Mouse (Mus musculus) neutrophil, adult 5-6 weeks (primary cell): Measurements from ENCODE around the gene Olfr385. TPM values are rescaled to one million over a fixed set of nuclear protein-coding genes. Genes with fewer than 3 reads are reported as not detected.
"Not testable (repeated sequence)": the region's sequence is repeated elsewhere in the genome, so short reads cannot be mapped to it uniquely, and the experiment has no call there.

Experiments used
- ATAC-seq: fragments of 151-379, 151-347 bp; 2 replicates; pipeline ENCODE4 v1.8.0; 2017; ENCODE audit warnings: mild to moderate bottlenecking, moderate TSS enrichment; ENCODE audit not compliant: insufficient number of reproducible peaks, poor library complexity, low FRiP score, severe bottlenecking; ENCODE audit errors: extremely low read depth
- total RNA-seq: library from RNA; stranded (forward); fragments of 200-1000 nt; gene quantifications from 2 replicates; pipeline ENCODE4 v1.2.3, GENCODE M21; 2017

The Olfr385 gene
- not detected in 2 replicates for total RNA-seq

- ATAC-seq, result no peak
These were observed at the start of gene Olfr385 for GRCm38 (mm10) chr11:73592908-73593307. TSS of gene Olfr385 (minus strand) at chr11:73593008.

DNA sequence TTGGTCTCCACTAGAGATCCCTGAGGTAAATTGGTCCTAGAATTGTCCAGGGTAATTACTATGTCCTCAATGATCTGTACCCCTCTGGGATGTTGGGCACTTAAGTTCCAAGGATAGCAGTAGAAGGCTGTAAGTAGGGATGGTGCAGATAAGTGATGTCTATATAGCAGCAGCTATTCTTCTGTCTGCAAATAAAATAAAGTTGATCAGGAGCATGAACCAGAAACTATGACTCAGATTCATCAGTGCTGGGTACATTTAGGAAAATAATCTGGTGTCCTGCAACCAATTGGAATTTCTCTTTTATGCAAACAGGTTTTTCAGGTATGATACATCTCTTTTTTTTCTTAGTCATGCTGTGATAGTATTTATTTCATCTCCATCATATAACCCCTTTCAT, 5.5 kb upstream of the Olfr385 start, which contains the start of gene Olfr384:
Olfr384 (plus strand) TSS at position 301 of the 400 bp plus-strand sequence.
- no peak for ATAC-seq

DNA sequence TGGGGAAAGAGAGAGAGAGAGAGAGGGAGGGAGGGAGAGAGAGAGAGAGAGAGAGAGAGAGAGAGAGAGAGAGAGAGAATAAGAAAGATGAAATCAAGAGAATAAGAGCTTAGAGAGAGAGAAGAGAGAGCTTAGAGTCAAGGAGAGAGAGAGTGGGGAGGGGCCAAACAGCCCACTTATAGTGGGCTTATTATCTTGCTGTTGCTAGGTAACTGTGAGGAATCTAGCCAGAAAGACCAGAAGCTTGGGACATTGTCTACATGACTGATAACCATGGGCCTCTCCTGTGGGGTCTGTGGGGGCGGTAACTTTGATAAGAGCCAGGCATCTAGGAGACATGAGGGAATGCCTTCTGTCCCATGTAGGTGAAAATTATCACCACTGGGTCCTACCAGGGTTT, 9.6 kb downstream of the Olfr385 start:
- not testable (repeated sequence) for ATAC-seq

GRCm38 (mm10) chr11:73579871-73580270, 12.9 kb downstream of the Olfr385 start:
- ATAC-seq, result no peak

Other genes with a start within 250 kb of the Olfr385 start
- gene Olfr20, start 242.2 kb downstream of the Olfr385 start, total RNA-seq, result not detected in 2 replicates
- gene Olfr376, start 221.8 kb downstream of the Olfr385 start, total RNA-seq, result not detected in 2 replicates
- not detected in 2 replicates for gene Olfr1, start 193.4 kb downstream of the Olfr385 start, total RNA-seq
- not detected in 2 replicates for gene Olfr378, start 164.5 kb downstream of the Olfr385 start, total RNA-seq
- not detected in 2 replicates for gene Olfr380, start 135.5 kb downstream of the Olfr385 start, total RNA-seq
- not detected in 2 replicates for gene Olfr381, start 101.4 kb downstream of the Olfr385 start, total RNA-seq
- gene Olfr382, start 75.8 kb downstream of the Olfr385 start, total RNA-seq, result not detected in 2 replicates
- not detected in 2 replicates for gene Olfr384, start 5.6 kb upstream of the Olfr385 start, total RNA-seq
- not detected in 2 replicates for gene Zfp735, start 95.8 kb upstream of the Olfr385 start, total RNA-seq
- not detected in 2 replicates for gene Olfr389, start 187.7 kb upstream of the Olfr385 start, total RNA-seq
- not detected in 2 replicates for gene Olfr390, start 190.0 kb upstream of the Olfr385 start, total RNA-seq
- gene Olfr391-ps, start 210.0 kb upstream of the Olfr385 start, total RNA-seq, result not detected in 2 replicates
- gene Olfr392, start 224.0 kb upstream of the Olfr385 start, total RNA-seq, result not detected in 2 replicates